Mouse (Mus musculus): ENCODE measurements around the gene Ttyh1. TPM values are rescaled to one million over a fixed set of nuclear protein-coding genes. Genes with fewer than 3 reads are reported as not detected.

The Ttyh1 gene
- polyA plus RNA-seq, 1 experiment from 2014 or later = 1.1 TPM

DNA sequence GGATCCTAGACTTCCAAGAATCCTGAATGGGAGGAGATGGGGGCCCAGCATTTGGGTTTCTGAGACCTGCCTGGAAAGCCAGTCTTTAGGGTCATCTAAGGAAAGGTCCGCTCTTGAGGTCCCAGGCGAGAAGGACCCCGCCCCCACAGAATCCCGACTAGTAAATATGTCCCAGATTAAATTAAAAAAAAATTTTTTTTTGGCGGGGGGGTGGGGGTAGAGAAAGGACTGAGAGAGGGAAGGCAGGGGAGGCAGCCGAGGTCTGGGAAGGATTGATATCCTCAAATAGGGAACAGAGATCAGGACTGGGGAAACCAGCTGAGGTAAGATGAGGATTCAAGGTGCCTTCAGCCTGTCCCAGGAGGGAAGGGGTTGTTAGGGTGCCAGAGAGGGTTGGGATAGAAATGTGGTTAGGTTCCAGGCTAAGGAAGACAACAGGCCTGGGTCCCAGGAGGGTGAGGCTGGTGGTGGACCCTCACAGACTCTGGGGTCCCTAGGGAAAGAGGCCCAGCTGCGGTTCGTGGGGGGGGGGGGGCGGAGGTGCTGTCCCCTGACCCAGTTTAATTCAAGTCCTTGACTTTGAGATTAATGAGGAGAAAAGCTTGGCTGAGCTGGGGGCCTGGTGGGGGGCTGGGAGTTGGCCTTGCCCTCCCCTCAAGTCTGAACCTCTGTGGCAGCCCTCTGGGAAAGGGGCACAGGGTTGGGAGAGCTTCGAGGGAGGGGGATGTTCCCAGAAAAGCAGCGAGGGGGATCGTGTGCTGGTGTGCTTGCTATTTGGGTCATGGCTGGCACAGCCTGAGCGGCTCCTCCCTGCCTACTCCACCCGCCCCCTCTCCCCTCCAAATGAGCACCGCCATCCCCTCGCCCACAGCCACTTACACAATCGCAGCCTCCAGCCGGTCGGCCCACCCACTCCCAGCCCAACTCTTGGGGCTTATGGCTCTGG, 1.0 kb downstream of the Ttyh1 start:
- Histone ChIP-seq H3K27me3 (replicated peaks; ENCODE audit: insufficient read depth, low read length) (peaks cover 11% of the 10 kb centered on the region; the same call in 1 of the 2 replicates), H3K9ac (replicated peaks; ENCODE audit: low read depth) (no peak overlapping the region), H3K4me3 (ENCODE audit: low read depth, low read length) (0 out of 2 replicates have a peak overlapping the region, but pooled peaks have one; percentile 24), H3K9me3 (ENCODE audit: low read length) (no peaks in the 10 kb centered on the region), H3K36me3 (ENCODE audit: insufficient read depth, low read length) (no peaks in the 10 kb centered on the region), H3K4me1 (ENCODE audit: insufficient read depth, low read depth, low read length) (no peaks in the 10 kb centered on the region), H3K27ac (ENCODE audit: low read length) (no peak overlapping the region), H3K4me2 (replicated peaks; ENCODE audit: low read depth, low read length) (no peak overlapping the region; the same call in 1 of the 2 replicates)
- DNase-seq (ENCODE audit: low spot score) = no peak
- WGBS = 18% methylated on average over 14 of the region's 19 CpGs
- TF ChIP-seq CTCF (IDR thresholded peaks at IDR 0.05) (no peak), EP300 (IDR thresholded peaks at IDR 0.05) (no peak)
- no peak for ATAC-seq

DNA sequence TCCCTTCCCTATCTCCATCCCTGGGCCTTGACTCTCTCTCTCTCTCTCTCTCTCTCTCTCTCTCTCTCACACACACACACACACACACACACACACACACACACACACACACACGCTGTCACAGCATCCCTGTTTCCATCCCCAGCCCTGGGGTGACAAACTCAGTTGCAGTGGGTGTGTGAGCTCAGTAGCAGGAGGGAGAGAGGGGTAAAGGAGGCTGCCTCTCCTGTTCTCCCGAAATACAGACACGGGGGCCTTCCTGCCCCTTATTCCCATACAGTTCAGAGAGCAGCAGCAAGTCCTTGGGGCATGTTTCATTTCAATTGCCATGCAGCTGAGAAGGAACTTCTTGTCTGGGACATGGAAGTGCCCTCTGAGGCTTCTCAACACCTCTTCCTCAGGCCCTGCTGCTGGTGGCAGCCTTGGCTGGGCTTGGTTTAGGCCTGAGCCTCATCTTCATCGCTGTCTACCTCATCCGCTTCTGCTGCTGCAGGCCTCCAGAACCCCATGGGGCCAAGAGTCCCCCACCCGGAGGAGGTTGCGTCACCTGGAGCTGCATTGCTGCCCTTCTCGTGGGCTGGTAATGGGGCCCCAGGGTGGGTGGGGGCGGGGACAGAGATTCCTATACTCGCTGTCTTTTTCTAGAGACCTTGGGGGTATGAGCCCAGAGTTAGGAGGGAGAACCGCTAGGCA, 3.0 kb downstream of the Ttyh1 start:
- H3K27ac ChIP-seq (ENCODE audit: low read length) = no peak overlapping the region
- H3K27me3 ChIP-seq (replicated peaks; ENCODE audit: insufficient read depth, low read length) = peaks cover 11% of the 10 kb centered on the region; the same call in 1 of the 2 replicates

DNA sequence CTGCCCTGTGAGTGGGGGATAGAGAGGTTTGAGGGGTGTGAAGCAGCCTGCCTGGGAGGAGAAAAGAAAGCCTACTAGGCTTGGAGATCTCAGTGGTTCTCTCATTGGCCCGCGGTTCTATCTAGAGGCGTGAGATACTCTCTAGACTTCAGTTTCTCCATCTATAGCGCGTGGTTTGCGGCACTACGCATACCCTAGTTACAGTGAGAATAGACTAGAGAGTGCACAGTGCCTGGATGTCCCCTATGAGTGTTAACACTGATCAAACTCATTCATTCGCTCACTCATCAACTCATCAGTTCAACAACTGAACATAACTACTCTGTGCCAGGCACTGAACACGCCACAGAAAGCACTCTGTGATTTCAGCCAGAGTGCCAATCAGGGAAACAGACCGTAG, 3.6 kb downstream of the Ttyh1 start:
- 84% methylated on average over 10 of the region's 10 CpGs for WGBS
- TF ChIP-seq EP300 (IDR thresholded peaks at IDR 0.05) (no peak), CTCF (IDR thresholded peaks at IDR 0.05) (no peak)
- Histone ChIP-seq H3K9ac (replicated peaks; ENCODE audit: low read depth) (no peak overlapping the region), H3K27me3 (replicated peaks; ENCODE audit: insufficient read depth, low read length) (peaks cover 11% of the 10 kb centered on the region; the same call in 1 of the 2 replicates), H3K9me3 (ENCODE audit: low read length) (no peaks in the 10 kb centered on the region), H3K27ac (ENCODE audit: low read length) (no peak overlapping the region), H3K36me3 (ENCODE audit: insufficient read depth, low read length) (no peaks in the 10 kb centered on the region), H3K4me1 (ENCODE audit: insufficient read depth, low read depth, low read length) (no peaks in the 10 kb centered on the region), H3K4me2 (replicated peaks; ENCODE audit: low read depth, low read length) (no peak overlapping the region), H3K4me3 (ENCODE audit: low read depth, low read length) (no peak overlapping the region)
- ATAC-seq (no peak), DNase-seq (ENCODE audit: low spot score) (no peak)

More for the DNA sequence above, 3.0 kb downstream of the Ttyh1 start:
- TF ChIP-seq EP300 (IDR thresholded peaks at IDR 0.05) = no peak
- no peak for TF ChIP-seq CTCF (IDR thresholded peaks at IDR 0.05)
- Histone ChIP-seq H3K9me3 (ENCODE audit: low read length) (no peaks in the 10 kb centered on the region), H3K4me3 (ENCODE audit: low read depth, low read length) (no peak overlapping the region), H3K4me1 (ENCODE audit: insufficient read depth, low read depth, low read length) (no peaks in the 10 kb centered on the region), H3K4me2 (replicated peaks; ENCODE audit: low read depth, low read length) (no peak overlapping the region), H3K36me3 (ENCODE audit: insufficient read depth, low read length) (no peaks in the 10 kb centered on the region), H3K9ac (replicated peaks; ENCODE audit: low read depth) (no peak overlapping the region)
- ATAC-seq (no peak), DNase-seq (ENCODE audit: low spot score) (no peak)
- WGBS = 51% methylated on average over 11 of the region's 11 CpGs

DNA sequence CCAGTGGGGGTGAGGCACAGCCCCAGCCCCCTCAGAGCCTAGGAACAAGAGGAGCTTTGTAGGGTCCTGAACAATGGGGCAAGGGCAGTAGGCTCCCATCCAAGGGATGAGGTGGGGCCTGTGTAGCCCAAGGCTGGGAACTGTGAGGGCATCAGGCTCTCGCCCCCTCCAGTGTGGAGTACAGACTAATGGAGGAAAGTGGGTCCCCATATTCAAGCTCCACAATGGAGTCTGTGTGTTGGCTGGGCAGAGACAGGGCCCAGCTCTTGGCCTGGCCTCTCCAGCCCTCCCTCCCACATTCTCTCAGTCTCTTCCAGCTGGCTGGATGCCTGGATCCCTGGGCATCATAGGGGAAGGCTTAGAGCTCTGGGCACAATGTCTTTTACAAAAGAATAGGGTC, 4.5 kb downstream of the Ttyh1 start:
- DNase-seq (ENCODE audit: low spot score) (no peak), ATAC-seq (no peak)
- Histone ChIP-seq H3K9ac (replicated peaks; ENCODE audit: low read depth) (no peak overlapping the region), H3K9me3 (ENCODE audit: low read length) (no peaks in the 10 kb centered on the region), H3K36me3 (ENCODE audit: insufficient read depth, low read length) (no peaks in the 10 kb centered on the region), H3K4me2 (replicated peaks; ENCODE audit: low read depth, low read length) (no peak overlapping the region), H3K4me1 (ENCODE audit: insufficient read depth, low read depth, low read length) (no peaks in the 10 kb centered on the region), H3K27ac (ENCODE audit: low read length) (no peak overlapping the region), H3K27me3 (replicated peaks; ENCODE audit: insufficient read depth, low read length) (peaks cover 11% of the 10 kb centered on the region; the same call in 1 of the 2 replicates), H3K4me3 (ENCODE audit: low read depth, low read length) (no peak overlapping the region)
- TF ChIP-seq EP300 (IDR thresholded peaks at IDR 0.05) (no peak), CTCF (IDR thresholded peaks at IDR 0.05) (no peak)
- 85% methylated on average over 1 of the region's 1 CpGs for WGBS

DNA sequence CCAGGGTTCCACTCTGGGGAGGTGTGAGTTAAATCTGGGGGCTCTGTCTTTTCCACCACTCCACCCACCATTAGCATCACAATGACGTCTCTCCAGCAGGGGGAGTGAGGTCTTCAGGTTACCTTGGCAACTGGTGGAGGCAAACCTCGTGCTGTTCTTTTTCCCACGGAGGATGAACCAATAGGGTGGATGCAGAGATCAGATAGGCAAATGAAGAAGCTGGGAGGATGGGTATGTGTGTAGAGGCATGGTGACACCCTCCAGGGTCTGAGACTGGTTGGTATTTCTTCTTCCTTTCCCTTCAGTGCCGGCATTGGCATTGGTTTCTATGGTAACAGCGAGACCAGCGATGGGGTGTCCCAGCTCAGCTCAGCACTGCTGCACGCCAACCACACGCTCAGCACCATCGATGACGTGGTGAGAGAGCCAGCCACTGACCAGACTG, 5.1 kb downstream of the Ttyh1 start:
- Histone ChIP-seq H3K4me2 (replicated peaks; ENCODE audit: low read depth, low read length) (no peak overlapping the region), H3K27me3 (replicated peaks; ENCODE audit: insufficient read depth, low read length) (peaks cover 6% of the 10 kb centered on the region; the same call in 1 of the 2 replicates), H3K4me1 (ENCODE audit: insufficient read depth, low read depth, low read length) (no peaks in the 10 kb centered on the region), H3K36me3 (ENCODE audit: insufficient read depth, low read length) (no peaks in the 10 kb centered on the region), H3K9ac (replicated peaks; ENCODE audit: low read depth) (no peak overlapping the region), H3K9me3 (ENCODE audit: low read length) (no peaks in the 10 kb centered on the region), H3K27ac (ENCODE audit: low read length) (no peak overlapping the region), H3K4me3 (ENCODE audit: low read depth, low read length) (no peak overlapping the region)
- DNase-seq (ENCODE audit: low spot score) = peak; percentile 62
- WGBS = 8% methylated on average over 10 of the region's 10 CpGs
- TF ChIP-seq EP300 (IDR thresholded peaks at IDR 0.05) = no peak
- peak; percentile 43 for TF ChIP-seq CTCF (IDR thresholded peaks at IDR 0.05)
- peak; percentile 44 for ATAC-seq

DNA sequence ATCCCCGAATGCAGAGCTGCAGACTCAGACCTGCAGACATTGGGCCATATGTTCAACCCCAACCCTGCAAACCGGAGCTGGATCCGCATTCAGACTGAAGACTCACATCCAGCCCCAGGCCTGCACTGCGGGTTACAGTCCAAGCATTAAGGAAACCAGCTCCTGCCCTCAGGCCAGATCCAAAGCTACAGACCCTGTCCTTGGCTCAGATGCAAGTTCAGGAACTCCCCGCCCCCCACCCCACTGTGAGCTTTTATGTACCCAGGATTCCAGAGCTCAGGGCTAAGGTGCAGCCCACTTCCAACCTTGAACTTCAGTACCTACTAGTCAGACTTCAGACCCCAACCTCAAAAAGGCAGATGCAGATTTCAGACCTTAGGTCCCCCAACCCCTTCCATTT, 5.6 kb downstream of the Ttyh1 start:
- Histone ChIP-seq H3K4me2 (replicated peaks; ENCODE audit: low read depth, low read length) (no peak overlapping the region), H3K9ac (replicated peaks; ENCODE audit: low read depth) (no peak overlapping the region)
- 23% methylated on average over 5 of the region's 5 CpGs for WGBS

More for the DNA sequence above, 5.6 kb downstream of the Ttyh1 start:
- ATAC-seq (no peak), DNase-seq (ENCODE audit: low spot score) (no peak)
- Histone ChIP-seq H3K4me1 (ENCODE audit: insufficient read depth, low read depth, low read length) (no peaks in the 10 kb centered on the region), H3K27ac (ENCODE audit: low read length) (no peak overlapping the region), H3K27me3 (replicated peaks; ENCODE audit: insufficient read depth, low read length) (0 out of 2 replicates have a peak, but pooled peaks cover under 1% of the 10 kb centered on the region), H3K4me3 (ENCODE audit: low read depth, low read length) (no peak overlapping the region), H3K36me3 (ENCODE audit: insufficient read depth, low read length) (no peaks in the 10 kb centered on the region), H3K9me3 (ENCODE audit: low read length) (no peaks in the 10 kb centered on the region)
- TF ChIP-seq CTCF (IDR thresholded peaks at IDR 0.05) (no peak), EP300 (IDR thresholded peaks at IDR 0.05) (no peak)
